ENCODE assay signal across 31 mouse cellular contexts in the genomic region with DNA sequence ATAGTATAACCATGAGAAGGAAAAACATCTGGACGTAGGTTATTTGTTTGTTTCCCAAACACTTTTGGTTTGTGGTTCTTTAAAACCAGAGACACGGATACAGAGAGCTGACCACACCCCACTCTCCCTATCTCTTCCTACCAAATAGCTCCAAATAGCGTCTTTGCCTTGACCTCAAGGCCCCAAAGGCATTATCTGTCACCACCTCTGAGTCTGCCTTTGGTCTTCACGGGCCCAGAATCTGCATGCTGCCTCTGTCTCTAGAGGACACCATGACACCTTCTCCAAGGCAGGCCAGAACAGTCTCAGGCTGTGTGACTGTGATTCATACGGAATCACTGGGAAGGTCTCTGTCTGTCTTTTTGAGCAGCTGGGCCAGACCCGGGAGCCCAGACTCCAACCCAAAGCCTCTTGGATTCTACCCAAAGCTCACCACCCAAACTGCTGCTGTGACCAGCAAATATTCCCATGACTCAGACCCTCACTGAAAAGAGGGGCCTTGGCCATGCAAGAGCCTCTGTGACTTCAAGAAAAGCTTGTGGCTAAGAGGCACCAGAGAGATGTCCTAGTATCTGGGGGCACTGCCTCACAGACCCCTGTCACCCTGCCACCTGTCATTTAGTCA. TPM values are rescaled to one million over a fixed set of nuclear protein-coding genes. Genes with fewer than 3 reads are reported as not detected.
DNase-seq lines count a peak whose midpoint lies in the region; ATAC-seq lines count a peak whose summit lies in the region.
"Had no signal": no experiment of that assay in that cellular context is flagged by ENCODE, and none has a peak within 500 bp of the region (broad histone marks: within the 10 kb centered on the region; RNA-seq: fewer than 3 reads in every experiment).

No protein-coding gene starts in this region.

- 23% methylated on average over 6 of the region's 6 CpGs for WGBS in liver, embryonic 15.5 days (ENCODE audit: insufficient replicate concordance)
- 44% methylated on average over 6 of the region's 6 CpGs for WGBS in heart, embryonic 10.5 days

- H3K9ac ChIP-seq in liver, embryonic 15.5 days, result no peak overlapping the region
- H3K9ac ChIP-seq: forebrain, postnatal 0 days; hindbrain, embryonic 15.5 days had no signal

- H3K27me3 ChIP-seq in liver, embryonic 15.5 days, result peaks cover 9% of the 10 kb centered on the region; the same call in 1 of the 2 replicates
- H3K27me3 ChIP-seq in heart, embryonic 10.5 days (ENCODE audit: insufficient read depth, poor library complexity, severe bottlenecking), result peaks cover 30% of the 10 kb centered on the region
- H3K27me3 ChIP-seq: hindbrain, embryonic 15.5 days had no signal

- no peaks in the 10 kb centered on the region for H3K9me3 ChIP-seq in liver, embryonic 15.5 days (replicated peaks)
- H3K9me3 ChIP-seq in heart, embryonic 10.5 days, result no peaks in the 10 kb centered on the region
- H3K9me3 ChIP-seq: forebrain, embryonic 10.5 days; hindbrain, embryonic 15.5 days; limb, embryonic 10.5 days had no signal

- H3K4me3 ChIP-seq in liver, embryonic 15.5 days (replicated peaks), result no peak overlapping the region
- no peak overlapping the region for H3K4me3 ChIP-seq in heart, embryonic 10.5 days
- H3K4me3 ChIP-seq: forebrain, embryonic 10.5 days; hindbrain, embryonic 15.5 days; limb, embryonic 10.5 days had no signal

- peaks cover 19% of the 10 kb centered on the region for H3K4me1 ChIP-seq in liver, embryonic 15.5 days (replicated peaks)
- peaks cover 6% of the 10 kb centered on the region; the same call in 1 of the 2 replicates for H3K4me1 ChIP-seq in heart, embryonic 10.5 days
- H3K4me1 ChIP-seq: forebrain, embryonic 10.5 days; hindbrain, embryonic 15.5 days; limb, embryonic 10.5 days had no signal

- no peaks in the 10 kb centered on the region for H3K36me3 ChIP-seq in liver, embryonic 15.5 days (replicated peaks)
- H3K36me3 ChIP-seq in heart, embryonic 10.5 days, result no peaks in the 10 kb centered on the region
- H3K36me3 ChIP-seq: forebrain, embryonic 10.5 days; hindbrain, embryonic 15.5 days; limb, embryonic 10.5 days had no signal

- peak; percentile 57 for ATAC-seq in liver, embryonic 15.5 days (ENCODE audit: insufficient read depth)
- ATAC-seq: activated CD4-positive, CD25-positive, alpha-beta regulatory T cell, adult 4 months; forebrain, postnatal 0 days; midbrain, embryonic 16.5 days had no signal

- H3K27ac ChIP-seq in liver, embryonic 15.5 days (replicated peaks), result no peak overlapping the region
- H3K27ac ChIP-seq in heart, embryonic 10.5 days, result no peak overlapping the region
- H3K27ac ChIP-seq: forebrain, embryonic 10.5 days; hindbrain, embryonic 15.5 days; limb, embryonic 10.5 days had no signal

- intact Hi-C loops in heart, postnatal 36 days (cut with DNase I), result no loop called here

- peak overlapping the region; percentile 8; the same call in 1 of the 2 replicates for H3K4me2 ChIP-seq in liver, embryonic 15.5 days
- H3K4me2 ChIP-seq: hindbrain, embryonic 15.5 days had no signal

- DNase-seq in 3134 (ENCODE audit: extremely low read depth, insufficient read length, low spot score), result peak; percentile 32
- DNase-seq in 416B (ENCODE audit: low read depth), result peak; percentile 94
- peak; percentile 45 for DNase-seq in c-Kit-positive CD71-positive TER-119-positive erythroid progenitor cells, embryonic 14.5 days (ENCODE audit: low spot score)
- DNase-seq in heart, embryonic 10.5 days (ENCODE audit: low spot score), result no peak
- no peak for DNase-seq in natural killer cell, adult 2 months (ENCODE audit: low spot score in 2 of 2)
- no peak for DNase-seq in heart, postnatal 36 days
- DNase-seq: adrenal gland, postnatal 10 days; cerebellum, adult 9-10 months; forebrain, postnatal 0 days; gastrocnemius, postnatal 25 days; kidney, adult 2 months; kidney, postnatal 10 days; lung, postnatal 10 days had no signal

RNA-seq across cellular contexts. Expression of a gene that starts 10.1 kb away (rescaled TPM):
- polyA plus RNA-seq in liver, embryonic 15.5 days (2015; fragmentation: Nextera tagmentation; extraction: Ambion mirVana), result not detected in 2 replicates
- polyA plus RNA-seq in heart, embryonic 10.5 days (2016; fragmentation: Nextera tagmentation; extraction: Ambion mirVana), result 0.16 and 0.23 TPM in 2 replicates
- total RNA-seq in heart, postnatal 36 days (2021), result 1 to 10 TPM in 1 of 2 experiments, under 1 TPM in 1; 0.69 to 1.2 TPM
- total RNA-seq: ES-E14; forebrain, postnatal 0 days; layer of hippocampus, adult 18-20 months had no signal
- polyA plus RNA-seq: activated CD4-positive, CD25-positive, alpha-beta regulatory T cell, adult 4 months; small intestine, adult 2 months had no signal

RNA-seq across cellular contexts. Expression of a gene that starts 11.2 kb away (rescaled TPM):
- polyA plus RNA-seq in liver, embryonic 15.5 days (2015; fragmentation: Nextera tagmentation; extraction: Ambion mirVana), result 20.3 and 21.5 TPM in 2 replicates
- polyA plus RNA-seq in heart, embryonic 10.5 days (2016; fragmentation: Nextera tagmentation; extraction: Ambion mirVana), result 49.8 and 75.4 TPM in 2 replicates
- total RNA-seq in heart, postnatal 36 days (2021), result 100 to 1,000 TPM; 672 to 786 TPM

RNA-seq across cellular contexts. Expression of a gene that starts 18.4 kb away (rescaled TPM):
- 1.6 and 2.2 TPM in 2 replicates for polyA plus RNA-seq in liver, embryonic 15.5 days (2015; fragmentation: Nextera tagmentation; extraction: Ambion mirVana)
- 0.09 and 0.20 TPM in 2 replicates for polyA plus RNA-seq in heart, embryonic 10.5 days (2016; fragmentation: Nextera tagmentation; extraction: Ambion mirVana)
- under 1 TPM; 0.16 to 0.17 TPM for total RNA-seq in heart, postnatal 36 days (2021)
- total RNA-seq: gastrocnemius, postnatal 25 days; layer of hippocampus, adult 18-20 months; layer of hippocampus, postnatal 14 days; liver, adult 2 months had no signal

RNA-seq across cellular contexts. Expression of a gene that starts 59.0 kb away (rescaled TPM):
- not detected in 2 replicates for polyA plus RNA-seq in liver, embryonic 15.5 days (2015; fragmentation: Nextera tagmentation; extraction: Ambion mirVana)
- polyA plus RNA-seq in heart, embryonic 10.5 days (2016; fragmentation: Nextera tagmentation; extraction: Ambion mirVana), result not detected in 2 replicates
- not detected for total RNA-seq in heart, postnatal 36 days (2021)
- total RNA-seq: adrenal gland, postnatal 10 days; ES-E14; forebrain, postnatal 0 days; gastrocnemius, postnatal 25 days; heart, adult 8-10 months; layer of hippocampus, adult 18-20 months; layer of hippocampus, postnatal 14 days; liver, adult 2 months had no signal
- polyA plus RNA-seq: activated CD4-positive, CD25-positive, alpha-beta regulatory T cell, adult 4 months; embryonic facial prominence, embryonic 11.5 days; forebrain, embryonic 10.5 days; forebrain, postnatal 0 days; heart, embryonic 16.5 days; hindbrain, embryonic 15.5 days; intestine, embryonic 14.5 days; kidney, adult 2 months; liver, adult 2 months; midbrain, embryonic 16.5 days; neural tube, embryonic 11.5 days; small intestine, adult 2 months; stomach, embryonic 16.5 days; thymus, postnatal 0 days had no signal

Comparison
In these comparisons a context has a peak if more than half of its experiments do, and no peak if none do; other contexts are left out.
1. DNase-seq: peak in 3134 (single experiment), 416B (single experiment) and c-Kit-positive CD71-positive TER-119-positive erythroid progenitor cells, embryonic 14.5 days (single experiment); none in heart, embryonic 10.5 days (single experiment), natural killer cell, adult 2 months (0 of 2) and heart, postnatal 36 days (0 of 2).